ENCODE assay signal across 9 mouse cellular contexts in genomic region chr9:94610600-94611337, GRCm38 (mm10). TPM values are rescaled to one million over a fixed set of nuclear protein-coding genes. Genes with fewer than 3 reads are reported as not detected.
A peak's percentile ranks its signal among the peaks of the same experiment; 100 is the strongest.
DNase-seq lines count a peak whose midpoint lies in the region; ATAC-seq and TF ChIP-seq lines count a peak whose summit lies in the region.
"Had no signal": no experiment of that assay in that cellular context is flagged by ENCODE, and none has a peak within 500 bp of the region (broad histone marks: within the 10 kb centered on the region; RNA-seq: fewer than 3 reads in every experiment).

No protein-coding gene starts in this region.

- peak; percentile 36 for DNase-seq in neural tube, embryonic 11.5 days (ENCODE audit: low spot score)
- DNase-seq in neural tube, embryonic 10.5 days (ENCODE audit: extremely low spot score, low spot score), result no peak
- DNase-seq in layer of hippocampus, postnatal 14 days (ENCODE audit: low spot score in 2 of 2), result peak; percentile 50 to 51
- DNase-seq in right cerebral cortex, postnatal 14 days, result peak; percentile 39
- no peak for DNase-seq in T-cell, adult 2 months (ENCODE audit: low spot score)
- DNase-seq in lung, adult 2 months, result no peak
- no peak for DNase-seq in thymus, postnatal 0 days (ENCODE audit: low spot score)
- DNase-seq: heart, postnatal 10 days had no signal

- no peak overlapping the region for H3K9ac ChIP-seq in neural tube, embryonic 11.5 days (ENCODE audit: low read length)
- no peak overlapping the region for H3K9ac ChIP-seq in forebrain, embryonic 12.5 days

- TF ChIP-seq CTCF in lung, adult 2 months (IDR thresholded peaks at IDR 0.05; ENCODE audit: insufficient read depth, low read length), result no peak

- no peak for ATAC-seq in neural tube, embryonic 11.5 days (ENCODE audit: insufficient read depth, low FRiP score, low TSS enrichment)
- ATAC-seq in forebrain, embryonic 12.5 days (ENCODE audit: low FRiP score), result peak; percentile 57

- WGBS in neural tube, embryonic 11.5 days, result 62% methylated on average over 5 of the region's 5 CpGs
- WGBS in forebrain, embryonic 12.5 days, result 38% methylated on average over 5 of the region's 5 CpGs
- 62% methylated on average over 5 of the region's 5 CpGs for WGBS in lung, adult 2 months

- no peaks in the 10 kb centered on the region for H3K4me1 ChIP-seq in neural tube, embryonic 11.5 days (ENCODE audit: control insufficient read depth, insufficient read depth, low read length)
- peaks cover 12% of the 10 kb centered on the region for H3K4me1 ChIP-seq in forebrain, embryonic 12.5 days
- H3K4me1 ChIP-seq in lung, adult 2 months (ENCODE audit: control insufficient read depth, insufficient read depth, low read length), result peaks cover 2% of the 10 kb centered on the region; the same call in 1 of the 2 replicates

- H3K4me2 ChIP-seq in neural tube, embryonic 11.5 days (ENCODE audit: low read depth), result no peak overlapping the region
- no peak overlapping the region for H3K4me2 ChIP-seq in forebrain, embryonic 12.5 days

- no peak overlapping the region for H3K4me3 ChIP-seq in neural tube, embryonic 11.5 days (ENCODE audit: low read depth, low read length)
- no peak overlapping the region for H3K4me3 ChIP-seq in forebrain, embryonic 12.5 days (replicated peaks)
- no peak overlapping the region for H3K4me3 ChIP-seq in lung, adult 2 months (replicated peaks; ENCODE audit: extremely low read depth, low read depth, low read length)

- no peaks in the 10 kb centered on the region for H3K36me3 ChIP-seq in neural tube, embryonic 11.5 days (ENCODE audit: control insufficient read depth, insufficient read depth, low read length)
- no peaks in the 10 kb centered on the region for H3K36me3 ChIP-seq in forebrain, embryonic 12.5 days (replicated peaks)

- H3K27me3 ChIP-seq in neural tube, embryonic 11.5 days (ENCODE audit: control insufficient read depth, insufficient read depth, low read length), result no peaks in the 10 kb centered on the region
- no peaks in the 10 kb centered on the region for H3K27me3 ChIP-seq in forebrain, embryonic 12.5 days

- no peaks in the 10 kb centered on the region for H3K9me3 ChIP-seq in neural tube, embryonic 11.5 days (ENCODE audit: control insufficient read depth, low read length)
- H3K9me3 ChIP-seq in forebrain, embryonic 12.5 days, result no peaks in the 10 kb centered on the region

- no peak overlapping the region for H3K27ac ChIP-seq in neural tube, embryonic 11.5 days (ENCODE audit: low read depth, low read length)
- peak overlapping the region; percentile 9; the same call in 1 of the 2 replicates for H3K27ac ChIP-seq in forebrain, embryonic 12.5 days

- TF ChIP-seq POLR2A in lung, adult 2 months (IDR thresholded peaks at IDR 0.05; ENCODE audit: borderline replicate concordance, extremely low read depth, low read depth, low read length), result no peak

RNA-seq across cellular contexts. Expression of gene Slc9a9, which starts 58.9 kb away (rescaled TPM):
- polyA plus RNA-seq in neural tube, embryonic 11.5 days (2014; fragmentation: Nextera tagmentation; extraction: Ambion mirVana), result 4.1 and 4.6 TPM in 2 replicates
- 2.5 and 2.8 TPM in 2 replicates for polyA plus RNA-seq in forebrain, embryonic 12.5 days (2016; fragmentation: Nextera tagmentation; extraction: Ambion mirVana)
- total RNA-seq in layer of hippocampus, postnatal 14 days (2021), result 10 to 100 TPM; 15.2 to 15.6 TPM
- polyA plus RNA-seq in lung, adult 2 months (2012; rRNA removed), result 3.0 and 4.0 TPM in 2 replicates
- 40.5 and 44.5 TPM in 2 replicates for polyA plus RNA-seq in thymus, postnatal 0 days (2015; fragmentation: Nextera tagmentation; extraction: Ambion mirVana)

Comparison
In these comparisons a context has a peak if more than half of its experiments do, and no peak if none do; other contexts are left out.
1. DNase-seq: peak in neural tube, embryonic 11.5 days (single experiment), layer of hippocampus, postnatal 14 days (2 of 2) and right cerebral cortex, postnatal 14 days (single experiment); none in neural tube, embryonic 10.5 days (single experiment), T-cell, adult 2 months (single experiment), lung, adult 2 months (single experiment) and thymus, postnatal 0 days (single experiment).